Mouse (Mus musculus) lung, postnatal 25 days (tissue): Measurements from ENCODE around the gene Rai14.

ENCODE experiments used
- DNase-seq: peaks from one replicate; pipeline ENCODE4 v3.0.0; 2022; ENCODE audit warnings: low spot score

Rai14 gene

GRCm38 (mm10) chr15:10609107-10609506 lies 105.3 kb downstream of the Rai14 start:
- no peak for DNase-seq

GRCm38 (mm10) chr15:10608508-10609098 lies 105.8 kb downstream of the Rai14 start:
- DNase-seq = no peak

- DNase-seq = no peak
Observed at GRCm38 (mm10) chr15:10599413-10599812, 115.0 kb downstream of the Rai14 start.

- DNase-seq = peak; percentile 57
Observed at GRCm38 (mm10) chr15:10598259-10599225, 115.9 kb downstream of the Rai14 start.

- DNase-seq = no peak
Observed at GRCm38 (mm10) chr15:10596871-10597270, 117.6 kb downstream of the Rai14 start.

- no peak for DNase-seq
Observed at GRCm38 (mm10) chr15:10595408-10595807, 119.0 kb downstream of the Rai14 start.

- no peak for DNase-seq
Observed at GRCm38 (mm10) chr15:10594910-10595309, 119.5 kb downstream of the Rai14 start.

GRCm38 (mm10) chr15:10593094-10593493 lies 121.3 kb downstream of the Rai14 start:
- DNase-seq = no peak

GRCm38 (mm10) chr15:10586565-10586964 lies 127.9 kb downstream of the Rai14 start:
- no peak for DNase-seq

- DNase-seq = no peak
Observed at GRCm38 (mm10) chr15:10584359-10585187, 129.9 kb downstream of the Rai14 start.

- peak; percentile 61 for DNase-seq
Observed at GRCm38 (mm10) chr15:10583408-10583807, 131.0 kb downstream of the Rai14 start.

- no peak for DNase-seq
Observed at GRCm38 (mm10) chr15:10579159-10579558, 135.3 kb downstream of the Rai14 start.

- DNase-seq = no peak
Observed at GRCm38 (mm10) chr15:10566486-10566885, 147.9 kb downstream of the Rai14 start.

- DNase-seq = no peak
Observed at GRCm38 (mm10) chr15:10564201-10564600, 150.2 kb downstream of the Rai14 start.

GRCm38 (mm10) chr15:10562281-10562680 lies 152.1 kb downstream of the Rai14 start:
- no peak for DNase-seq

- no peak for DNase-seq
Observed at GRCm38 (mm10) chr15:10560005-10560404, 154.4 kb downstream of the Rai14 start.

- no peak for DNase-seq
Observed at GRCm38 (mm10) chr15:10558465-10558864, 156.0 kb downstream of the Rai14 start, which contains the start of gene Ttc23l. Gene Ttc23l, minus strand, starts transcription at chr15:10558668.

- no peak for DNase-seq
Observed at GRCm38 (mm10) chr15:10554336-10554735, 160.1 kb downstream of the Rai14 start.

- no peak for DNase-seq
Observed at GRCm38 (mm10) chr15:10540271-10541088, 173.9 kb downstream of the Rai14 start.

GRCm38 (mm10) chr15:10535969-10536368 lies 178.5 kb downstream of the Rai14 start:
- DNase-seq = no peak

- no peak for DNase-seq
Observed at GRCm38 (mm10) chr15:10534591-10534990, 179.8 kb downstream of the Rai14 start.
